Mouse (Mus musculus) midbrain, postnatal 0 days (tissue): ENCODE data around the gene Sgms2. TPM values are rescaled to one million over a fixed set of nuclear protein-coding genes. Genes with fewer than 3 reads are reported as not detected.

Experiments
- ATAC-seq: fragments of 200-750 bp; cut with Nextera tagmentation; 2 replicates; pipeline ENCODE4 v1.8.0; 2017; ENCODE audit warnings: moderate number of reproducible peaks, mild to moderate bottlenecking, moderate TSS enrichment, moderate library complexity; ENCODE audit not compliant: low FRiP score
- DNase-seq: peaks from one replicate; pipeline ENCODE4 v3.0.0-alpha.2; 2015; ENCODE audit warnings: low spot score
- H3K27ac ChIP-seq: fragments of 300-500 bp; sonication (generic); 2 replicates; pipeline ENCODE4 v1.5.1; 2014; ENCODE audit warnings: low read depth, mild to moderate bottlenecking, low read length, mixed read lengths
- H3K27me3 ChIP-seq: fragments of 300-500 bp; sonication (generic); 2 replicates; pipeline ENCODE4 v1.6.1; 2014; ENCODE audit warnings: low read length, control low read depth, mixed read lengths; ENCODE audit not compliant: insufficient read depth
- H3K36me3 ChIP-seq: fragments of 300-500 bp; sonication (generic); 2 replicates; pipeline ENCODE4 v1.6.1; 2014; ENCODE audit warnings: low read length, control low read depth, mixed read lengths; ENCODE audit not compliant: insufficient read depth
- H3K4me1 ChIP-seq: fragments of 300-500 bp; sonication (generic); 2 replicates; pipeline ENCODE4 v1.6.1; 2014; ENCODE audit warnings: mild to moderate bottlenecking, control low read depth, antibody characterized with exemption, low read length, mixed read lengths; ENCODE audit not compliant: insufficient read depth
- H3K4me2 ChIP-seq: fragments of 300-500 bp; sonication (generic); 2 replicates; pipeline ENCODE4 v1.6.1; 2014; ENCODE audit warnings: low read depth, mild to moderate bottlenecking, low read length, mixed read lengths; ENCODE audit not compliant: poor library complexity, severe bottlenecking
- H3K4me3 ChIP-seq: fragments of 300-500 bp; sonication (generic); 2 replicates; pipeline ENCODE4 v1.5.1; 2014; ENCODE audit warnings: low read depth, mild to moderate bottlenecking, low read length, moderate library complexity
- H3K9ac ChIP-seq: fragments of 300-500 bp; sonication (generic); replicated peaks from 2 replicates; pipeline ENCODE4 v1.6.1; 2014; ENCODE audit warnings: mild to moderate bottlenecking, low read length, moderate library complexity, mixed read lengths; ENCODE audit not compliant: poor library complexity, severe bottlenecking
- H3K9me3 ChIP-seq: fragments of 300-500 bp; sonication (generic); 2 replicates; pipeline ENCODE4 v1.6.1; 2016; ENCODE audit warnings: low read length, control low read depth
- CTCF ChIP-seq: IDR thresholded peaks from 2 replicates; pipeline ENCODE4 v1.5.1; 2016; ENCODE audit warnings: antibody characterized with exemption, mild to moderate bottlenecking
- WGBS: fragments of 180-500 bp; shearing (Covaris S2); extraction: QIAGEN DNeasy Blood & Tissue Kit; methylation state at CpG from one replicate; pipeline ENCODE4 v1.1.7; 2014; 5-methylcytosine and 5-hydroxymethylcytosine counted together
- polyA plus RNA-seq: library from polyadenylated mRNA; unstranded; fragments of >200 nt; fragmentation: Nextera tagmentation; extraction: Ambion mirVana; gene quantifications from 2 replicates; pipeline ENCODE4 v1.2.1, GENCODE M21; 2015
- total RNA-seq: library from RNA; depleted of rRNA; stranded (reverse); fragments of >200 nt; gene quantifications from 2 replicates; pipeline ENCODE4 v1.2.3, GENCODE M21; 2014

Sgms2 gene
- total and polyA plus RNA-seq, 2 experiments from 2014 or later: 1.9 to 10.6 TPM

DNA sequence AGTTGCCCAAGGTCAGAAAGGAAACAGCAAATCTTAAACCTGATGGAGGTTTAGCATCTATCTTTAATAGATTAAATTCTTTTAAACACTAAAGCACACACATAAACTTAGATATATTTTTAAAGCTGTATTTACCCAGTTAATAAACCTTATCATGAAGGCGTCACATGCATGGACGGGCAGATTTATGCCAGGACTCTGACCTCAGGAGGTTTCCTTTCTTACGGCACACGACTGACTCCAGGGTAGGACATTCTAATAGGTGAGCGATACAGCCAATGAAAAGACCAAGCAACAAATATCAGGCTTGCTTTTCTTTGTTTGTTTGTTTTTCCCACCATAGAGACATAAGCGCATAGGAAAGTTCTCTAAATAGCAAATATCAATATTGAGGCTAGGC is 142.2 kb downstream of the Sgms2 start:
- no peak for DNase-seq
- ATAC-seq: no peak
- 85% methylated on average over 6 of the region's 6 CpGs for WGBS
- Histone ChIP-seq H3K4me1 (no peaks in the 10 kb centered on the region), H3K4me2 (no peak overlapping the region), H3K9me3 (no peaks in the 10 kb centered on the region), H3K36me3 (no peaks in the 10 kb centered on the region), H3K27ac (no peak overlapping the region), H3K9ac (no peak overlapping the region), H3K27me3 (no peaks in the 10 kb centered on the region), H3K4me3 (no peak overlapping the region)
- TF ChIP-seq CTCF: no peak

DNA sequence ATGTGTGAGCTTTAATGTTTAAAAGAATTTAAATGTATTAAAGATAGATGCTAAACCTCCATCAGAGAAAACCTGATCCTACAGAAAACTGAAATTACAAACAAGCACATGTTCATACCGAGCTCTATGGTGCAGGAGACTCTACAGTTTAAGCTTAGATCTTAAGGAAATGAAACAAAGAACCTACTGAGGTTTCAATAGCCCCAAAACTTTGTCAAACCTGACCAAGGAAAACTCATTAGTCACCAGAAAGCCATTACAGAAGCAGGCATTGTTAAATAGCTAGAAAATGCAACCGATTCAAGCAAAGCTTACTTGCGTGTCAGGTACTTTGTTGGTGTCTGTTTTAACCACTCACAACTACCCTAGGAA is 142.6 kb downstream of the Sgms2 start:
- Histone ChIP-seq H3K9ac (no peak overlapping the region), H3K9me3 (no peaks in the 10 kb centered on the region), H3K36me3 (no peaks in the 10 kb centered on the region), H3K27me3 (no peaks in the 10 kb centered on the region), H3K4me3 (no peak overlapping the region), H3K4me1 (no peaks in the 10 kb centered on the region), H3K4me2 (no peak overlapping the region), H3K27ac (no peak overlapping the region)
- DNase-seq (no peak), ATAC-seq (no peak)
- 80% methylated on average over 3 of the region's 3 CpGs for WGBS
- no peak for TF ChIP-seq CTCF

DNA sequence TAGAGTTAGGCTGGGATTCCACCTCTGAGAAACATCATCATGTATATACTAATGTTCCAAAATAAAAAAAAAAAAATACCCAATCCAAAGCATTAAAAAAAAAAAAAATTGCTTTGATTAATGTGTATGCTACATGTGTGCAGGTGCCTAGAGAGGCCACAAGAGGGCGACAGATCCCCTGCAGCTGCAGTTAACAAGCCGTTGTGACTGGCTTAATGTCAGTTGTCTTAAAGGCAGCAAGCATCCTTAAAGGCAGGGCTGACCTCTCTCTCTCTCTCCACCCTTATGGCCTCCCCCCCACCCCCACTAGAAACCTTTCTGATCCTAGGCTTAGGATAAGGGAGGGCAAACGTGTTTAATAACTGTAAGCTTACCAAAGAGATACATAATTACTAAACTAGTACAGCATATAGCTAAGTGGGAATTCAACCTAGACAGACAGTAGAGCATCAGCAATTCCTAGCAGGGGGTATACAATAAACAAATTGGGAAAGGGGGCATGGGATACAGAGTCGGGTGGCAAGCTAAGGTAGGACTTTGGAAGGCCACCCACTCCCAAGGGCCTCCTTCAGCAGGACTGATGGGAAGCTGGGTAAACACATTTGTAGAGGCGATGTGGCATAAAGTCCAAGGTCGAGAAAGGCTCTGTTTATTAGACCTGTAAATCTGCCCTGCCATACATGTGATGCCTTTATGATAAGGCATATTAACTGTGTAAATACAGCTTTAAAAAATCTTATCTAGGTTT is 143.2 kb downstream of the Sgms2 start:
- H3K4me1 ChIP-seq: no peaks in the 10 kb centered on the region
- DNase-seq: peak; percentile 43
- peak; percentile 76 for TF ChIP-seq CTCF
- no peak overlapping the region for H3K27ac ChIP-seq
- no peak overlapping the region for H3K4me3 ChIP-seq
- H3K36me3 ChIP-seq: no peaks in the 10 kb centered on the region
- H3K9ac ChIP-seq: no peak overlapping the region
- no peaks in the 10 kb centered on the region for H3K9me3 ChIP-seq
- H3K4me2 ChIP-seq: no peak overlapping the region
- ATAC-seq: no peak
- 63% methylated on average over 6 of the region's 6 CpGs for WGBS
- no peaks in the 10 kb centered on the region for H3K27me3 ChIP-seq

DNA sequence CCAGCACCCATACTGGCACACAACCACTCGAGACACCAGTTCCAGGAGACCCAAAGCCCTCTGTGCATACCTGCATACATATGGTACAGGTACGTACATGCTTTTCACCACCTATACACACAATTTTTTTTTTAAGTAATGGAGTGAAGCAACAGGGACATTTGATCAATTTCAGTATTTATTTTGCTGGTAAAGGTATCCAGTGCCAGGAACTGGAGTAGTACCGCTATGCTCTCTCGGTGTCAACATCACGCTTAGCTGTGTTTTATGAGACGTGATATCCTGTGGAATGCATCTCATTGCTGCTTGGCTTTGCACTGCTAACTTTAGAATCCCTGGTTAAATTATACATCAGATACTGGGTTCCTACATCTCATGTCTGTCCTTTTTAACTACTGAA is 145.3 kb downstream of the Sgms2 start:
- Histone ChIP-seq H3K27me3 (no peaks in the 10 kb centered on the region), H3K4me2 (no peak overlapping the region), H3K9ac (no peak overlapping the region), H3K4me1 (no peaks in the 10 kb centered on the region), H3K27ac (no peak overlapping the region), H3K4me3 (no peak overlapping the region), H3K36me3 (no peaks in the 10 kb centered on the region), H3K9me3 (no peaks in the 10 kb centered on the region)
- TF ChIP-seq CTCF: no peak
- WGBS: 97% methylated on average over 6 of the region's 6 CpGs
- DNase-seq: no peak
- ATAC-seq: no peak

DNA sequence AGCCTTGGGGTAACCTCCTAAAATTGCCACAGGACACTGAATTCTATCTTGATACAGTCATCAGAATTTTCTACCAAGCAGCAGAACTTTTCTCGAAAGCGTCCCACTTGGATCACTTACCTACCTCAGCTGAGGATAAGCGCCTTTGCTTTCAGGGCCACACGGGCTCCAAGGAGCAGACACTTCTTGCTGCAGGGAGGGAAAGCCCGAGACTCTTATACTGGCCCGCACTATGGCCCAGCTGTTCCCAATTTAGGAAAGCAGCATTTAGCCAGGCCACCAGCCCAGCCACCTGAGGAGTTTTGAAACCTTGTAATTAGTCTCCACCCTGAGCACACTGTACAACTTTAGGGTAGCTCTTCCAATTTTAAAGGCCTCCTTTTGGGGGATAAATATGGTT is 147.9 kb downstream of the Sgms2 start:
- Histone ChIP-seq H3K4me3 (no peak overlapping the region), H3K4me2 (no peak overlapping the region), H3K27ac (no peak overlapping the region), H3K36me3 (no peaks in the 10 kb centered on the region), H3K9ac (no peak overlapping the region), H3K4me1 (no peaks in the 10 kb centered on the region), H3K27me3 (no peaks in the 10 kb centered on the region), H3K9me3 (no peaks in the 10 kb centered on the region)
- DNase-seq: no peak
- no peak for TF ChIP-seq CTCF
- no peak for ATAC-seq
- whole genome bisulfite sequencing: 91% methylated on average over 6 of the region's 6 CpGs

DNA sequence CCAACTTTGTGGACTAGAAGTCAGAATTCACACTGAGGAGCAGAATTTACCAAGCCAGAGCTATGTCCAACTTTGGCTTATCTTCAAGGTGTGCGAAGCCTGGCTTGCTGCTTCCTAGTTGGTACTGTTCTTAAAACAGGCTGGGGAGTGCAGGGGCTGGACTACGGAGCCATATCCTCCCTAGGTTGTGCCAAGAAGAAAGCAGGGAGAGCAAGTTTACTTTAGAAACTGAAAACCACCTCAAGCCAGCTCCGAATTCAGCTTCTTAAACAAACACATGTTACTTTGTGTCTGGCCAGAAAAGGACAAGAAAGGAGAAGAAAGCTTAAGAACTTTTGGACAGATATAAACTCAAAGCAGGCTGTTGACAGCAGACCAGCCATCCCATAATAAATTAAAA is 150.3 kb downstream of the Sgms2 start:
- TF ChIP-seq CTCF: no peak

More for the DNA sequence above, 150.3 kb downstream of the Sgms2 start:
- Histone ChIP-seq H3K27ac (no peak overlapping the region), H3K4me3 (no peak overlapping the region), H3K36me3 (no peaks in the 10 kb centered on the region), H3K4me1 (no peaks in the 10 kb centered on the region), H3K9ac (no peak overlapping the region), H3K9me3 (no peaks in the 10 kb centered on the region), H3K4me2 (no peak overlapping the region), H3K27me3 (no peaks in the 10 kb centered on the region)
- ATAC-seq: no peak
- no peak for DNase-seq
- 84% methylated on average over 3 of the region's 3 CpGs for WGBS
